Mouse (Mus musculus): ENCODE results near the gene Cdh13.

Gene Cdh13

DNA sequence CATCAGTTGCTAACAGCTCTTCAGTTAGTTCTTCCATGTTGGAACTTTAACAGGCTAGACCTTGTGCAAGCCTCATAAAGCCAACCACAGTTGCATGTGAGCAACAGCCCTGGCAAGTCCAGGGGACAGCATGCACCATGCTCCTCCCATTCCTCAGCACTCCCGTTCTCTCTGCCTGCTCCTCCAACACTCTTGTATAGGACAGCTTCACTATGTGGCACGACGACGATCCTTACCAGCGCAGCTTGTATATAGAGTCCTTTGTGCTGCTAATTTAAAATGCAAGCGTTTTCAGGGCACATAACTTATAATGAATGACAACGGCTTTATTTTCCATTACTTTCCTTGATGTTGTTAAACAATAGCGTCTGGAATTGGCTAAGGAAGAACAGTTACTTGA, 654.5 kb downstream of the Cdh13 start:
- DNase-seq (ENCODE audit: low read depth, low spot score), result peak; percentile 54

- peak; percentile 49 for DNase-seq (ENCODE audit: low read depth, low spot score)
Measured at GRCm38 (mm10) chr8:118951766-118952741, 668.5 kb downstream of the Cdh13 start.

- DNase-seq (ENCODE audit: low read depth, low spot score), result no peak
Measured at GRCm38 (mm10) chr8:118956109-118956508, 672.6 kb downstream of the Cdh13 start.

GRCm38 (mm10) chr8:118961877-118962545, 678.5 kb downstream of the Cdh13 start:
- no peak for DNase-seq (ENCODE audit: low read depth, low spot score)

- DNase-seq (ENCODE audit: low read depth, low spot score), result no peak
Measured at GRCm38 (mm10) chr8:118965101-118965840, 681.7 kb downstream of the Cdh13 start.

- peak; percentile 29 for DNase-seq (ENCODE audit: low read depth, low spot score)
Measured at GRCm38 (mm10) chr8:118968896-118969295, 685.4 kb downstream of the Cdh13 start.

DNA sequence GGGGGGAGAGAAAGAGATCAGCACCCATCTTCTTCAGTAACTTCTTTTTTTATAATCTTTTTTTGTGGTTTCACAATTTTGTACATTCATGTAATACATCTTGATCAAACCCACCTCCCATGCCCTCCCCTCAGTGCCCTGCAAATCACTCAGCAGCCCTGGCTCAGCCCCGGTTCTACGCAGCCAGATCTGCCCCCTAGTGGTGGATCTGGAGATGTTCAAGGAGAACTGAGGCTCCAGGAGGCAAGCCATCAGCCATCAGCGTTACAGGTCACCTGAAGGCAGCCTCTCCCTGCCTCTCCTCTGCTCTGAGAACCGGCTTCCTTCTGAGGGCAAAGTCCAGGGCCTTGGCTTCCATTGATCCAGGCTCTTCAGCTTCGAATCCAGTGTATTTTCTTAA, 696.3 kb downstream of the Cdh13 start:
- DNase-seq (ENCODE audit: low read depth, low spot score), result peak; percentile 45

GRCm38 (mm10) chr8:118983724-118984123, 700.2 kb downstream of the Cdh13 start:
- DNase-seq (ENCODE audit: low read depth, low spot score), result no peak

- no peak for DNase-seq (ENCODE audit: low read depth, low spot score)
Measured at GRCm38 (mm10) chr8:118986796-118987195, 703.3 kb downstream of the Cdh13 start.

GRCm38 (mm10) chr8:118995641-118996188, 712.2 kb downstream of the Cdh13 start:
- DNase-seq (ENCODE audit: low read depth, low spot score), result no peak

- no peak for DNase-seq (ENCODE audit: low read depth, low spot score)
Measured at GRCm38 (mm10) chr8:119000595-119000994, 717.1 kb downstream of the Cdh13 start.

GRCm38 (mm10) chr8:119004821-119005220, 721.3 kb downstream of the Cdh13 start:
- DNase-seq (ENCODE audit: low read depth, low spot score), result no peak

DNA sequence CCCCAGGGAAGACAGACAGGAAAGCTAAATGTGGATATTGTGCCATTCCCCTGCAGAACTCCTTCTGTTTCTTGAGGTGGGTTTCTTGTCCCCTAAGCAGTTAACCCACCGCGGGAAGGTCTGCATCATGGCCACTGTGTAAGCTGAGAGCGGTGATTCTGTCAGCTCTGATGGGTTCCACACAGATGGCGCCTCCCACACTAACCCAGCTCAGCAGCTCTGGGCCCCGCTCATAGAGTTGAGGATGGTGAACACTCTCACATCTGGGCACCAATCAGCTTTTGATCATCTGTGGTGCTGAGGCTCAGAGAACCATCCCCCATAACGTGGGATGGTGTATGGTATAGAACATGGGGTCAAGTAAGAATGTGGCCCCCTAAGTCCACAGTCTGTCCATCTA, 735.1 kb downstream of the Cdh13 start:
- DNase-seq (ENCODE audit: low read depth, low spot score), result no peak

DNA sequence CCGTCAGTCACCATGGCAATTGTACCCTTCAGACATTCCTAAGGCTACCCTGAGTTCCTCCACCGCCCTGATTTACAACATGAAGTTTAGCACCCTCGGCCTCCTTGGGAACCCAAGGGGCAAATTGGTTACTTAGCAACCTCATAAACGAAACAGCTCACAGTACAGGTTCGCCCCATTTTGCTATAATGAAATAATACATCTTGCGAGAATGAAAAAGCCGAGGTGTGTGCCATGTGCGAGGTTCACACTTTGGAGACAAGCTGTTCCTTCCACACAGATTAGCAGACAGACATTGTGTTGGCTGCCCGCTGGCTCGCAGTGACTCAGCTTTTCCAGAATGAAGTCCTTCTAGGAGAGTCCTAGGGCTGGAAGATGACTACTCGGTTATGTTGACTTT, 737.2 kb downstream of the Cdh13 start:
- DNase-seq (ENCODE audit: low read depth, low spot score), result peak; percentile 17

- no peak for DNase-seq (ENCODE audit: low read depth, low spot score)
Measured at GRCm38 (mm10) chr8:119021478-119021877, 737.9 kb downstream of the Cdh13 start.

DNA sequence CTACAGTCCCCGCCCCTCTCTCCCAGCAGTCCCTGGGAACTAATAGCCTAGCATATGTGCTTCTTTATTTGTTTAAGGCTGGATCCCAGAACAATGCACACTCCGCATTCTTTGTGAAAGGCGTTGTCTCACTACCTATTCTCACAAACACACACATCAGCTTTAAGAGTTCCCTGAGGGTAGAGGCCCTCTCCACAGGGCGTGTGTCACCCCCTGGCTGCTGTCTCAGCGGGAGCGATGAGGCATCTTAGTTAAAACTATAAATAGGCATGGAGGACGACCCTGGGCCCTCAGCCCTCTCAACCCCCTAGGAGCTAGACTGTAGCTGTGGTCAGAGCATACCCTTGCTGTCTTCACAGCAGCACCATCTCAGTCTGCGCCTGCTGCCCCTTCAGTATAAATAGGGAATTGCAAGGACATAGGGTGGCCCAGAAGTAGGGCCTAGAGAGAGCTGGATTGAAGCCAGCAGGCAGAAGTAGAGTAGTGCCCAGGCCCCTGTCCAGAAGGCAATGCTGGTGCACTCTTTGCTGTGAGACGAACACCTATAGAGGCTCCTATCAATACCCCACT, 738.9 kb downstream of the Cdh13 start:
- DNase-seq (ENCODE audit: low read depth, low spot score), result peak; percentile 45

GRCm38 (mm10) chr8:119033398-119033797, 749.9 kb downstream of the Cdh13 start:
- DNase-seq (ENCODE audit: low read depth, low spot score), result no peak

DNA sequence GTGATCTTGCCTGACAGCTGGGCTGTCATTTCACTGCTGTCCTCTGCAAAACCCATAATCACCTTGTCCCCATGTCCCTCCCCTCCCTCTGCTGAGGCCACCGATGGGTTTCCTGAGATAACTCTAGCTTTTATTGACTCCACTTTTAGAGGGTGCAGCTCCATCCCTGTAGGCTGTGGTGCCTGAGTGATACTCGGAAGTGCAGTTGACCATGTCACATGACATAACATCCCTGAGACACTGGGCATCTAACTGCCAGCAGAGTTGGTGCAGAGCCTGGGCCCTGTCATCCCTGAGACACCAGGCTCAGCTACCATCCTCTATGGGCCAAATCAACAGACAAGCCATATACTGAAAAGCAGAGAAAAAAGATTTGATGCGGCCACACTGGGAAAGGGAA, 750.5 kb downstream of the Cdh13 start:
- no peak for DNase-seq (ENCODE audit: low read depth, low spot score)

GRCm38 (mm10) chr8:119035126-119035525, 751.6 kb downstream of the Cdh13 start:
- no peak for DNase-seq (ENCODE audit: low read depth, low spot score)

GRCm38 (mm10) chr8:119037571-119037970, 754.0 kb downstream of the Cdh13 start:
- DNase-seq (ENCODE audit: low read depth, low spot score), result no peak

- DNase-seq (ENCODE audit: low read depth, low spot score), result peak; percentile 18
Measured at GRCm38 (mm10) chr8:119039358-119039757, 755.8 kb downstream of the Cdh13 start.
